28 mouse cellular contexts compared by ENCODE assay signal in genomic region chr9:24466649-24467048, GRCm38 (mm10).
"Had no signal": no experiment of that assay in that cellular context is flagged by ENCODE, and none has a peak within 500 bp of the region (broad histone marks: within the 10 kb centered on the region; RNA-seq: fewer than 3 reads in every experiment).

No protein-coding gene starts in this region.

- H3K9ac ChIP-seq: heart, embryonic 13.5 days; heart, embryonic 15.5 days; hindbrain, embryonic 13.5 days; hindbrain, embryonic 15.5 days; kidney, embryonic 15.5 days; limb, embryonic 12.5 days; liver, embryonic 13.5 days; liver, embryonic 15.5 days; liver, postnatal 0 days had no signal

- H3K27ac ChIP-seq: heart, adult 2 months; heart, embryonic 13.5 days; heart, embryonic 15.5 days; hindbrain, embryonic 13.5 days; hindbrain, embryonic 15.5 days; hindbrain, postnatal 0 days; kidney, embryonic 15.5 days; kidney, postnatal 0 days; limb, embryonic 10.5 days; limb, embryonic 12.5 days; liver, embryonic 13.5 days; liver, embryonic 15.5 days had no signal

- H3K27me3 ChIP-seq: heart, embryonic 13.5 days; heart, embryonic 15.5 days; hindbrain, embryonic 13.5 days; hindbrain, embryonic 15.5 days; kidney, embryonic 15.5 days; limb, embryonic 12.5 days; liver, embryonic 13.5 days; liver, embryonic 15.5 days had no signal

- ATAC-seq: hindbrain, postnatal 0 days; intestine, embryonic 16.5 days; liver, postnatal 0 days had no signal

- H3K36me3 ChIP-seq: heart, embryonic 15.5 days; hindbrain, embryonic 13.5 days; hindbrain, embryonic 15.5 days had no signal

- H3K4me3 ChIP-seq: heart, adult 2 months; heart, embryonic 13.5 days; heart, embryonic 15.5 days; hindbrain, embryonic 13.5 days; hindbrain, embryonic 15.5 days; kidney, embryonic 15.5 days; limb, embryonic 10.5 days; limb, embryonic 12.5 days; liver, embryonic 13.5 days; liver, embryonic 15.5 days had no signal

- H3K9me3 ChIP-seq: heart, embryonic 13.5 days; heart, embryonic 15.5 days; hindbrain, embryonic 13.5 days; hindbrain, embryonic 15.5 days; kidney, embryonic 15.5 days; limb, embryonic 10.5 days; limb, embryonic 12.5 days; liver, embryonic 13.5 days; liver, embryonic 15.5 days had no signal

- DNase-seq: gastrocnemius, postnatal 14 days; gastrocnemius, postnatal 36 days; heart, adult 11 months; heart, adult 2 months; heart, postnatal 14 days; heart, postnatal 36 days; kidney, adult 11 months; kidney, adult 2 months; kidney, adult 9 months; kidney, postnatal 25 days; kidney, postnatal 4 days; layer of hippocampus, adult 9-11 months; liver; liver, embryonic 13.5 days; liver, postnatal 0 days had no signal

- H3K4me2 ChIP-seq: heart, embryonic 11.5 days; heart, embryonic 13.5 days; heart, embryonic 15.5 days; hindbrain, embryonic 13.5 days; hindbrain, embryonic 15.5 days; kidney, embryonic 15.5 days; limb, embryonic 12.5 days; liver, embryonic 11.5 days; liver, embryonic 13.5 days; liver, embryonic 15.5 days had no signal

- H3K4me1 ChIP-seq: heart, embryonic 13.5 days; heart, embryonic 15.5 days; hindbrain, embryonic 13.5 days; hindbrain, embryonic 15.5 days; kidney, embryonic 15.5 days; limb, embryonic 10.5 days; limb, embryonic 12.5 days; liver, embryonic 13.5 days; liver, embryonic 15.5 days had no signal
